Mouse (Mus musculus) C2C12 (cell line): ENCODE results near the gene Cfl2. TPM values are rescaled to one million over a fixed set of nuclear protein-coding genes. Genes with fewer than 3 reads are reported as not detected.

Experiments used
- H3K27me3 ChIP-seq: one replicate; pipeline ENCODE4 v1.6.1; 2011; ENCODE audit not compliant: control insufficient read depth, insufficient read depth, insufficient read length
- H3K36me3 ChIP-seq: one replicate; pipeline ENCODE4 v1.6.1; 2011; ENCODE audit not compliant: control insufficient read depth, insufficient read depth
- H3K4me3 ChIP-seq: one replicate; pipeline ENCODE4 v1.5.1; 2011; ENCODE audit warnings: mild to moderate bottlenecking, control low read depth; ENCODE audit not compliant: poor library complexity, insufficient read depth, severe bottlenecking
- H3K79me2 ChIP-seq: one replicate; pipeline ENCODE4 v1.6.1; 2011; ENCODE audit not compliant: control insufficient read depth, insufficient read depth
- H3K79me3 ChIP-seq: one replicate; pipeline ENCODE4 v1.6.1; 2011; ENCODE audit warnings: low read depth, control low read depth
- H3ac ChIP-seq: one replicate; pipeline ENCODE3; 2011; ENCODE audit warnings: low read depth; ENCODE audit not compliant: control insufficient read depth, insufficient read length
- CEBPB ChIP-seq: IDR thresholded peaks from one replicate; pipeline ENCODE4 v1.6.1; 2011; ENCODE audit warnings: low read depth, mild to moderate bottlenecking, control low read depth, moderate library complexity
- CTCF ChIP-seq: IDR thresholded peaks from one replicate; pipeline ENCODE4 v1.5.1; 2011; ENCODE audit not compliant: control insufficient read depth, insufficient read depth, insufficient read length
- FOSL1 ChIP-seq: IDR thresholded peaks from one replicate; pipeline ENCODE4 v1.8.0; 2011; ENCODE audit warnings: mild to moderate bottlenecking, low read length; ENCODE audit not compliant: poor library complexity, insufficient read depth, severe bottlenecking
- MAX ChIP-seq: IDR thresholded peaks from one replicate; pipeline ENCODE4 v1.6.1; 2011; ENCODE audit warnings: mild to moderate bottlenecking, control low read depth
- MYOD1 ChIP-seq: IDR thresholded peaks from one replicate; pipeline ENCODE4 v1.6.1; 2011; ENCODE audit warnings: low read depth; ENCODE audit not compliant: control insufficient read depth, insufficient read length
- MYOG ChIP-seq: IDR thresholded peaks from one replicate; pipeline ENCODE4 v1.6.1; 2011; ENCODE audit not compliant: control insufficient read depth, insufficient read length; ENCODE audit errors: extremely low read depth
- USF1 ChIP-seq: IDR thresholded peaks from one replicate; pipeline ENCODE4 v1.6.1; 2011; ENCODE audit warnings: low read depth, mild to moderate bottlenecking, control low read depth, moderate library complexity
- polyA plus RNA-seq: library from polyadenylated mRNA; unstranded; fragments of >200 nt; fragmentation: generic; extraction: Trizol; gene quantifications from one replicate; pipeline ENCODE4 v1.2.1, GENCODE M21; 2012; ENCODE audit warnings: missing spikeins

Gene Cfl2
- polyA plus RNA-seq, 1 experiment = 56.5 TPM

GRCm38 (mm10) chr12:54822836-54823426 is 39.7 kb downstream of the Cfl2 start:
- Histone ChIP-seq H3K4me3 (no peak overlapping the region), H3K36me3 (no peaks in the 10 kb centered on the region), H3ac (no peak overlapping the region), H3K79me3 (no peaks in the 10 kb centered on the region), H3K79me2 (no peaks in the 10 kb centered on the region), H3K27me3 (no peaks in the 10 kb centered on the region)
- TF ChIP-seq FOSL1 (no peak), MYOD1 (no peak)

GRCm38 (mm10) chr12:54820684-54821161 is 42.0 kb downstream of the Cfl2 start:
- Histone ChIP-seq H3K4me3 (no peak overlapping the region), H3K27me3 (no peaks in the 10 kb centered on the region), H3K36me3 (no peaks in the 10 kb centered on the region), H3K79me3 (no peaks in the 10 kb centered on the region), H3K79me2 (no peaks in the 10 kb centered on the region), H3ac (no peak overlapping the region)
- TF ChIP-seq CEBPB (no peak), CTCF (no peak), USF1 (no peak), MYOG (no peak), FOSL1 (no peak), MYOD1 (no peak), MAX (no peak)

- Histone ChIP-seq H3K36me3 (no peaks in the 10 kb centered on the region), H3K27me3 (no peaks in the 10 kb centered on the region), H3K4me3 (no peak overlapping the region), H3K79me3 (no peaks in the 10 kb centered on the region), H3K79me2 (no peaks in the 10 kb centered on the region), H3ac (no peak overlapping the region)
- TF ChIP-seq USF1 (no peak), FOSL1 (no peak), CEBPB (no peak), MAX (no peak), MYOG (no peak), MYOD1 (no peak), CTCF (no peak)
Observed at GRCm38 (mm10) chr12:54819181-54819935, 43.3 kb downstream of the Cfl2 start.

GRCm38 (mm10) chr12:54810142-54810541 is 52.5 kb downstream of the Cfl2 start:
- Histone ChIP-seq H3K27me3 (no peaks in the 10 kb centered on the region), H3K79me2 (no peaks in the 10 kb centered on the region), H3ac (no peak overlapping the region), H3K79me3 (no peaks in the 10 kb centered on the region), H3K36me3 (no peaks in the 10 kb centered on the region), H3K4me3 (no peak overlapping the region)
- TF ChIP-seq MYOG (no peak), MAX (no peak), FOSL1 (no peak), CEBPB (no peak), MYOD1 (no peak), USF1 (no peak), CTCF (no peak)

Other genes starting within 250 kb of the Cfl2 start
- 35.3 TPM for gene Sptssa, start 206.3 kb downstream of the Cfl2 start, polyA plus RNA-seq
- gene Eapp, start 167.0 kb downstream of the Cfl2 start, polyA plus RNA-seq = 38.8 TPM
- gene Snx6, start 67.2 kb downstream of the Cfl2 start, polyA plus RNA-seq = 33.6 TPM
- not detected for gene Gm20403, start 123.7 kb upstream of the Cfl2 start, polyA plus RNA-seq
- gene Baz1a, start 151.5 kb upstream of the Cfl2 start, polyA plus RNA-seq = 11.3 TPM
- 5.1 TPM for gene 2700097O09Rik, start 217.2 kb upstream of the Cfl2 start, polyA plus RNA-seq
- gene Srp54a, start 217.4 kb upstream of the Cfl2 start, polyA plus RNA-seq = 19.9 TPM